Comparison of ENCODE assay signal across 9 mouse cellular contexts in genomic region chr3:135673695-135674094, GRCm38 (mm10). TPM values are rescaled to one million over a fixed set of nuclear protein-coding genes. Genes with fewer than 3 reads are reported as not detected.
DNase-seq lines count a peak whose midpoint lies in the region; ATAC-seq and TF ChIP-seq lines count a peak whose summit lies in the region.
"Had no signal": no experiment of that assay in that cellular context is flagged by ENCODE, and none has a peak within 500 bp of the region (broad histone marks: within the 10 kb centered on the region; RNA-seq: fewer than 3 reads in every experiment).

No protein-coding gene starts in this region.

- no peaks in the 10 kb centered on the region for H3K27me3 ChIP-seq in embryonic facial prominence, embryonic 13.5 days
- no peaks in the 10 kb centered on the region for H3K27me3 ChIP-seq in embryonic facial prominence, embryonic 10.5 days (replicated peaks; ENCODE audit: low read depth, poor library complexity, severe bottlenecking)
- no peaks in the 10 kb centered on the region for H3K27me3 ChIP-seq in limb, embryonic 14.5 days (ENCODE audit: control insufficient read depth, insufficient read depth, low read length)
- H3K27me3 ChIP-seq in limb, embryonic 10.5 days (ENCODE audit: low read depth, poor library complexity, severe bottlenecking), result no peaks in the 10 kb centered on the region
- H3K27me3 ChIP-seq in intestine, embryonic 16.5 days (replicated peaks; ENCODE audit: control insufficient read depth, insufficient read depth, low read length), result no peaks in the 10 kb centered on the region
- H3K27me3 ChIP-seq in neural tube, embryonic 15.5 days (replicated peaks), result no peaks in the 10 kb centered on the region
- H3K27me3 ChIP-seq: neural tube, embryonic 12.5 days had no signal

- H3K4me3 ChIP-seq in embryonic facial prominence, embryonic 13.5 days, result no peak overlapping the region
- no peak overlapping the region for H3K4me3 ChIP-seq in embryonic facial prominence, embryonic 10.5 days
- no peak overlapping the region for H3K4me3 ChIP-seq in limb, embryonic 14.5 days (replicated peaks; ENCODE audit: low read length)
- no peak overlapping the region for H3K4me3 ChIP-seq in limb, embryonic 10.5 days
- no peak overlapping the region for H3K4me3 ChIP-seq in intestine, embryonic 16.5 days (ENCODE audit: low read length)
- H3K4me3 ChIP-seq in neural tube, embryonic 15.5 days (replicated peaks), result no peak overlapping the region
- H3K4me3 ChIP-seq: neural tube, embryonic 12.5 days had no signal

- H3K4me1 ChIP-seq in embryonic facial prominence, embryonic 13.5 days, result peaks cover 51% of the 10 kb centered on the region
- H3K4me1 ChIP-seq in embryonic facial prominence, embryonic 10.5 days, result peaks cover 22% of the 10 kb centered on the region
- peaks cover 7% of the 10 kb centered on the region for H3K4me1 ChIP-seq in limb, embryonic 14.5 days (ENCODE audit: control insufficient read depth, insufficient read depth, low read length)
- H3K4me1 ChIP-seq in limb, embryonic 10.5 days, result peaks cover 20% of the 10 kb centered on the region
- peaks cover 30% of the 10 kb centered on the region for H3K4me1 ChIP-seq in intestine, embryonic 16.5 days (ENCODE audit: control insufficient read depth, insufficient read depth, low read length)
- peaks cover 30% of the 10 kb centered on the region for H3K4me1 ChIP-seq in neural tube, embryonic 15.5 days

- 0 out of 2 replicates have a peak overlapping the region, but pooled peaks have one; percentile 49 for H3K9ac ChIP-seq in embryonic facial prominence, embryonic 13.5 days
- H3K9ac ChIP-seq in limb, embryonic 14.5 days (ENCODE audit: low read depth, low read length, severe bottlenecking), result no peak overlapping the region
- no peak overlapping the region for H3K9ac ChIP-seq in intestine, embryonic 16.5 days (ENCODE audit: low read depth, low read length)
- H3K9ac ChIP-seq in neural tube, embryonic 15.5 days (replicated peaks), result no peak overlapping the region
- H3K9ac ChIP-seq: neural tube, embryonic 12.5 days had no signal

- no peak for DNase-seq in embryonic facial prominence, embryonic 10.5 days (ENCODE audit: low spot score)
- peak; percentile 40 for DNase-seq in limb, embryonic 14.5 days (ENCODE audit: low spot score)
- DNase-seq in limb, embryonic 10.5 days (ENCODE audit: low spot score), result no peak
- DNase-seq in frontal cortex, postnatal 10 days (ENCODE audit: low spot score in 2 of 2), result no peak
- no peak for DNase-seq in adrenal gland, postnatal 14 days

- H3K27ac ChIP-seq in embryonic facial prominence, embryonic 13.5 days, result peak overlapping the region; percentile 72
- H3K27ac ChIP-seq in embryonic facial prominence, embryonic 10.5 days (replicated peaks), result no peak overlapping the region
- no peak overlapping the region for H3K27ac ChIP-seq in limb, embryonic 14.5 days (replicated peaks; ENCODE audit: low read depth, low read length)
- H3K27ac ChIP-seq in limb, embryonic 10.5 days, result no peak overlapping the region
- peak overlapping the region; percentile 47; the same call in 1 of the 2 replicates for H3K27ac ChIP-seq in intestine, embryonic 16.5 days (ENCODE audit: low read length)
- peak overlapping the region; percentile 54 for H3K27ac ChIP-seq in neural tube, embryonic 15.5 days (replicated peaks)
- H3K27ac ChIP-seq: neural tube, embryonic 12.5 days had no signal

- TF ChIP-seq POLR2A in limb, embryonic 14.5 days (IDR thresholded peaks at IDR 0.05; ENCODE audit: borderline replicate concordance, extremely low read depth, insufficient read depth, insufficient read length), result no peak

- ATAC-seq in embryonic facial prominence, embryonic 13.5 days (ENCODE audit: insufficient number of reproducible peaks, insufficient read depth, low FRiP score, low TSS enrichment, low read depth), result no peak; the same call in 1 of the 2 replicates
- no peak for ATAC-seq in limb, embryonic 14.5 days (ENCODE audit: low FRiP score, low read depth)
- ATAC-seq in intestine, embryonic 16.5 days, result no peak
- ATAC-seq in neural tube, embryonic 15.5 days (ENCODE audit: low FRiP score), result peak; percentile 45; the same call in 1 of the 2 replicates

- H3K36me3 ChIP-seq in embryonic facial prominence, embryonic 13.5 days, result peaks cover 7% of the 10 kb centered on the region; the same call in 1 of the 2 replicates
- peaks cover 6% of the 10 kb centered on the region; the same call in 1 of the 2 replicates for H3K36me3 ChIP-seq in embryonic facial prominence, embryonic 10.5 days (replicated peaks)
- no peaks in the 10 kb centered on the region for H3K36me3 ChIP-seq in limb, embryonic 14.5 days (ENCODE audit: control insufficient read depth, insufficient read depth, low read length)
- peaks cover 6% of the 10 kb centered on the region for H3K36me3 ChIP-seq in limb, embryonic 10.5 days
- H3K36me3 ChIP-seq in intestine, embryonic 16.5 days (ENCODE audit: control insufficient read depth, insufficient read depth, low read length), result no peaks in the 10 kb centered on the region
- no peaks in the 10 kb centered on the region for H3K36me3 ChIP-seq in neural tube, embryonic 15.5 days
- H3K36me3 ChIP-seq: neural tube, embryonic 12.5 days had no signal

- peak overlapping the region; percentile 27 for H3K4me2 ChIP-seq in embryonic facial prominence, embryonic 13.5 days
- H3K4me2 ChIP-seq in limb, embryonic 14.5 days (replicated peaks; ENCODE audit: low read depth, low read length, severe bottlenecking), result no peak overlapping the region
- H3K4me2 ChIP-seq in intestine, embryonic 16.5 days (ENCODE audit: low read depth, low read length), result no peak overlapping the region
- H3K4me2 ChIP-seq in neural tube, embryonic 15.5 days, result no peak overlapping the region
- H3K4me2 ChIP-seq: neural tube, embryonic 12.5 days had no signal

- 35% methylated on average over 7 of the region's 7 CpGs for WGBS in embryonic facial prominence, embryonic 13.5 days
- 73% methylated on average over 7 of the region's 7 CpGs for WGBS in embryonic facial prominence, embryonic 10.5 days
- 47% methylated on average over 7 of the region's 7 CpGs for WGBS in limb, embryonic 14.5 days
- WGBS in limb, embryonic 10.5 days, result 81% methylated on average over 7 of the region's 7 CpGs
- WGBS in intestine, embryonic 16.5 days, result 46% methylated on average over 7 of the region's 7 CpGs
- 33% methylated on average over 7 of the region's 7 CpGs for WGBS in neural tube, embryonic 15.5 days

- no peaks in the 10 kb centered on the region for H3K9me3 ChIP-seq in embryonic facial prominence, embryonic 13.5 days
- no peaks in the 10 kb centered on the region for H3K9me3 ChIP-seq in embryonic facial prominence, embryonic 10.5 days
- no peaks in the 10 kb centered on the region for H3K9me3 ChIP-seq in limb, embryonic 14.5 days (ENCODE audit: control insufficient read depth, low read length)
- no peaks in the 10 kb centered on the region for H3K9me3 ChIP-seq in limb, embryonic 10.5 days (replicated peaks)
- no peaks in the 10 kb centered on the region for H3K9me3 ChIP-seq in intestine, embryonic 16.5 days (ENCODE audit: control insufficient read depth, low read length)
- no peaks in the 10 kb centered on the region for H3K9me3 ChIP-seq in neural tube, embryonic 15.5 days (replicated peaks)
- H3K9me3 ChIP-seq: neural tube, embryonic 12.5 days had no signal

RNA-seq across cellular contexts. Expression of gene Nfkb1, which starts 17.7 kb away (rescaled TPM):
- 20.4 and 25.2 TPM in 2 replicates for polyA plus RNA-seq in embryonic facial prominence, embryonic 13.5 days (2015; fragmentation: Nextera tagmentation; extraction: Ambion mirVana)
- 12.7 and 13.3 TPM in 2 replicates for polyA plus RNA-seq in embryonic facial prominence, embryonic 10.5 days (2016; fragmentation: Nextera tagmentation; extraction: Ambion mirVana)
- polyA plus RNA-seq in limb, embryonic 14.5 days (2012; rRNA removed), result 55.4 and 61.7 TPM in 2 replicates
- 26.9 and 32.7 TPM in 2 replicates for polyA plus RNA-seq in limb, embryonic 14.5 days (2014; fragmentation: Nextera tagmentation; extraction: Ambion mirVana)
- 10.7 and 12.0 TPM in 2 replicates for polyA plus RNA-seq in limb, embryonic 10.5 days (2016; fragmentation: Nextera tagmentation; extraction: Ambion mirVana)
- 13.7 and 14.3 TPM in 2 replicates for polyA plus RNA-seq in intestine, embryonic 16.5 days (2015; fragmentation: Nextera tagmentation; extraction: Ambion mirVana)
- polyA plus RNA-seq in neural tube, embryonic 15.5 days (2015; fragmentation: Nextera tagmentation; extraction: Ambion mirVana), result 7.7 and 21.5 TPM in 2 replicates
- total RNA-seq in adrenal gland, postnatal 14 days (2021), result 55.2 and 62.9 TPM in 2 replicates

Comparison
In these comparisons a context has a peak if more than half of its experiments do, and no peak if none do; other contexts are left out.
1. H3K27ac ChIP-seq: peak in embryonic facial prominence, embryonic 13.5 days (single experiment), intestine, embryonic 16.5 days (single experiment) and neural tube, embryonic 15.5 days (single experiment); none in embryonic facial prominence, embryonic 10.5 days (single experiment), limb, embryonic 14.5 days (single experiment) and limb, embryonic 10.5 days (single experiment).